Mouse (Mus musculus) liver, postnatal 0 days (tissue): ENCODE results near the gene Rimkla.

ENCODE experiments used
- CTCF ChIP-seq: sonication (generic); IDR thresholded peaks from 2 replicates; pipeline ENCODE4 v1.5.1; 2016; ENCODE audit warnings: antibody characterized with exemption, low read depth
- EP300 ChIP-seq: IDR thresholded peaks from 2 replicates; pipeline ENCODE4 v1.6.1; 2016; ENCODE audit warnings: antibody characterized with exemption, low read depth, mild to moderate bottlenecking

- TF ChIP-seq CTCF (no peak), EP300 (no peak)
Observed at GRCm38 (mm10) chr4:119453128-119453527, 39.3 kb downstream of the Rimkla start.
